Mouse (Mus musculus) lung, postnatal 10 days (tissue): ENCODE measurements around the gene Pde4b.

Experiments used
- DNase-seq: peaks from one replicate; pipeline ENCODE4 v3.0.0; 2021

The Pde4b gene

GRCm38 (mm10) chr4:102622977-102623376 lies 535.6 kb downstream of the Pde4b start:
- DNase-seq = no peak

- DNase-seq = peak; percentile 24
Observed at GRCm38 (mm10) chr4:102623789-102624611, 536.7 kb downstream of the Pde4b start.

GRCm38 (mm10) chr4:102624937-102625336 lies 537.6 kb downstream of the Pde4b start:
- DNase-seq = no peak

- no peak for DNase-seq
Observed at GRCm38 (mm10) chr4:102627799-102628198, 540.5 kb downstream of the Pde4b start.

GRCm38 (mm10) chr4:102629621-102630020 lies 542.3 kb downstream of the Pde4b start:
- no peak for DNase-seq

GRCm38 (mm10) chr4:102630261-102630660 lies 542.9 kb downstream of the Pde4b start:
- no peak for DNase-seq

GRCm38 (mm10) chr4:102631624-102632023 lies 544.3 kb downstream of the Pde4b start:
- no peak for DNase-seq

- no peak for DNase-seq
Observed at GRCm38 (mm10) chr4:102633241-102633640, 545.9 kb downstream of the Pde4b start.

GRCm38 (mm10) chr4:102635258-102635657 lies 547.9 kb downstream of the Pde4b start:
- peak; percentile 82 for DNase-seq

- DNase-seq = peak; percentile 46
Observed at GRCm38 (mm10) chr4:102635944-102636343, 548.6 kb downstream of the Pde4b start.

GRCm38 (mm10) chr4:102637348-102637910 lies 550.1 kb downstream of the Pde4b start:
- peak; percentile 73 for DNase-seq

- no peak for DNase-seq
Observed at GRCm38 (mm10) chr4:102640942-102641341, 553.6 kb downstream of the Pde4b start.

- DNase-seq = peak; percentile 12
Observed at GRCm38 (mm10) chr4:102644062-102644461, 556.7 kb downstream of the Pde4b start.

GRCm38 (mm10) chr4:102647056-102647455 lies 559.7 kb downstream of the Pde4b start:
- DNase-seq = no peak

- DNase-seq = no peak
Observed at GRCm38 (mm10) chr4:102655331-102655730, 568.0 kb downstream of the Pde4b start.

- peak; percentile 68 for DNase-seq
Observed at GRCm38 (mm10) chr4:102656494-102657036, 569.2 kb downstream of the Pde4b start.
